Mouse (Mus musculus) MEL (cell line): ENCODE data around the gene Ubxn1. TPM values are rescaled to one million over a fixed set of nuclear protein-coding genes. Genes with fewer than 3 reads are reported as not detected.

Experiments
- DNase-seq: peaks from one replicate; pipeline ENCODE4 v3.0.0; 2011; ENCODE audit warnings: low read depth, low spot score
- H3K27ac ChIP-seq: 2 replicates; pipeline ENCODE4 v1.5.1; 2012; ENCODE audit warnings: low read depth, mild to moderate bottlenecking, control low read depth, low read length, moderate library complexity; ENCODE audit not compliant: control insufficient read depth
- H3K27me3 ChIP-seq, 2 experiments: fragments of 150-350 bp in 1 of 2; sonication (generic) in 1 of 2; 2 replicates each; pipeline ENCODE4 v1.6.1; 2012; ENCODE audit warnings: low read length in 2 of 2, mild to moderate bottlenecking in 2 of 2, improper control_type of control experiment in 1 of 2, moderate library complexity in 1 of 2; ENCODE audit not compliant: insufficient read depth in 2 of 2, control insufficient read depth in 1 of 2
- H3K36me3 ChIP-seq, 2 experiments: 2 replicates each; pipeline ENCODE4 v1.6.1; 2012 to 2014; ENCODE audit warnings: low read length in 2 of 2, improper control_type of control experiment in 1 of 2, inconsistent platforms in 1 of 2, mild to moderate bottlenecking in 1 of 2; ENCODE audit not compliant: insufficient read depth in 2 of 2, control insufficient read depth in 1 of 2
- H3K4me1 ChIP-seq, 2 experiments: fragments of 150-350 bp in 1 of 2; sonication (generic) in 1 of 2; 2 replicates each; pipeline ENCODE4 v1.6.1; 2012; ENCODE audit warnings: low read length in 2 of 2, improper control_type of control experiment in 1 of 2, mild to moderate bottlenecking in 1 of 2; ENCODE audit not compliant: insufficient read depth in 2 of 2, control insufficient read depth in 1 of 2
- H3K4me3 ChIP-seq, 2 experiments: fragments of 150-350 bp in 1 of 2; sonication (generic) in 1 of 2; 2 replicates each; pipeline ENCODE4 v1.5.1; 2012; ENCODE audit warnings: low read depth in 2 of 2, low read length in 2 of 2, mild to moderate bottlenecking in 2 of 2, moderate library complexity in 2 of 2, control low read depth in 1 of 2, improper control_type of control experiment in 1 of 2; ENCODE audit not compliant: control insufficient read depth in 1 of 2, insufficient read depth in 1 of 2
- H3K79me2 ChIP-seq: 2 replicates; pipeline ENCODE4 v1.6.1; 2012; ENCODE audit warnings: mild to moderate bottlenecking, low read length, moderate library complexity; ENCODE audit not compliant: control insufficient read depth, poor library complexity, insufficient read depth
- H3K9ac ChIP-seq: 2 replicates; pipeline ENCODE4 v1.6.1; 2012; ENCODE audit warnings: low read depth, mild to moderate bottlenecking, control low read depth, low read length, moderate library complexity; ENCODE audit not compliant: control insufficient read depth, poor library complexity, severe bottlenecking
- H3K9me3 ChIP-seq: fragments of 150-350 bp; sonication (generic); replicated peaks from 2 replicates; pipeline ENCODE4 v1.6.1; 2012; ENCODE audit warnings: mild to moderate bottlenecking, low read length, improper control_type of control experiment, moderate library complexity; ENCODE audit not compliant: insufficient read depth
- BHLHE40 ChIP-seq: IDR thresholded peaks from 2 replicates; pipeline ENCODE4 v1.6.1; 2012; ENCODE audit warnings: low read depth, mild to moderate bottlenecking, inconsistent platforms, low read length, improper control_type of control experiment, borderline replicate concordance
- CHD1 ChIP-seq: IDR thresholded peaks from 2 replicates; pipeline ENCODE4 v1.6.1; 2012; ENCODE audit warnings: low read depth, mild to moderate bottlenecking, inconsistent platforms, low read length, improper control_type of control experiment
- CHD2 ChIP-seq: IDR thresholded peaks from 2 replicates; pipeline ENCODE4 v1.6.1; 2011; ENCODE audit warnings: low read length, improper control_type of control experiment
- ETS1 ChIP-seq: IDR thresholded peaks from 2 replicates; pipeline ENCODE4 v1.6.1; 2012; ENCODE audit warnings: low read depth, mild to moderate bottlenecking, inconsistent platforms, low read length, improper control_type of control experiment, moderate library complexity
- GATA1 ChIP-seq: IDR thresholded peaks from 2 replicates; pipeline ENCODE4 v1.6.1; 2011; ENCODE audit warnings: low read depth, low read length, improper control_type of control experiment
- HCFC1 ChIP-seq: IDR thresholded peaks from 2 replicates; pipeline ENCODE4 v1.6.1; 2012; ENCODE audit warnings: low read depth, mild to moderate bottlenecking, inconsistent platforms, low read length, improper control_type of control experiment, moderate library complexity
- JUND ChIP-seq: IDR thresholded peaks from 2 replicates; pipeline ENCODE4 v1.6.1; 2011; ENCODE audit warnings: low read depth, mild to moderate bottlenecking, improper control_type of control experiment, low read length
- KAT2A ChIP-seq: conservative IDR thresholded peaks from 2 replicates; pipeline ENCODE4 v1.6.1; 2012; ENCODE audit warnings: low read depth, low read length, improper control_type of control experiment, inconsistent platforms
- MAFK ChIP-seq: IDR thresholded peaks from 2 replicates; pipeline ENCODE4 v1.6.1; 2011; ENCODE audit warnings: low read depth, mild to moderate bottlenecking, low read length, improper control_type of control experiment, borderline replicate concordance
- MAZ ChIP-seq: IDR thresholded peaks from 2 replicates; pipeline ENCODE4 v1.6.1; 2012; ENCODE audit warnings: low read depth, mild to moderate bottlenecking, inconsistent platforms, low read length, improper control_type of control experiment
- MEF2A ChIP-seq: IDR thresholded peaks from 2 replicates; pipeline ENCODE4 v1.6.1; 2014; ENCODE audit warnings: low read depth, mild to moderate bottlenecking, inconsistent platforms, low read length, improper control_type of control experiment; ENCODE audit not compliant: poor library complexity, insufficient replicate concordance, severe bottlenecking; ENCODE audit errors: extremely low read depth
- MYC ChIP-seq: IDR thresholded peaks from 2 replicates; pipeline ENCODE4 v1.6.1; 2011; ENCODE audit warnings: low read depth, mild to moderate bottlenecking, low read length, improper control_type of control experiment, moderate library complexity
- NELFE ChIP-seq: IDR thresholded peaks from 2 replicates; pipeline ENCODE4 v1.6.1; 2011; ENCODE audit warnings: low read depth, low read length, improper control_type of control experiment
- POLR2AphosphoS2 ChIP-seq: IDR thresholded peaks from 2 replicates; pipeline ENCODE4 v1.6.1; 2011; ENCODE audit warnings: low read length, improper control_type of control experiment
- POLR2AphosphoS5 ChIP-seq: IDR thresholded peaks from 2 replicates; pipeline ENCODE4 v1.6.1; 2012; ENCODE audit warnings: low read depth, borderline replicate concordance, mild to moderate bottlenecking, inconsistent platforms, low read length, moderate library complexity, mixed read lengths
- RAD21 ChIP-seq: IDR thresholded peaks from 2 replicates; pipeline ENCODE4 v1.6.1; 2011; ENCODE audit warnings: mild to moderate bottlenecking, low read depth, low read length, improper control_type of control experiment
- RCOR1 ChIP-seq: IDR thresholded peaks from 2 replicates; pipeline ENCODE4 v1.6.1; 2012; ENCODE audit warnings: low read depth, mild to moderate bottlenecking, inconsistent platforms, low read length, improper control_type of control experiment
- TAL1 ChIP-seq: IDR thresholded peaks from 2 replicates; pipeline ENCODE4 v1.6.1; 2012; ENCODE audit warnings: mild to moderate bottlenecking, inconsistent platforms, low read length, moderate library complexity, mixed read lengths
- TBP ChIP-seq: IDR thresholded peaks from 2 replicates; pipeline ENCODE4 v1.8.0; 2011; ENCODE audit warnings: low read depth, low read length, improper control_type of control experiment
- USF1 ChIP-seq: IDR thresholded peaks from 2 replicates; pipeline ENCODE4 v1.6.1; 2014; ENCODE audit warnings: low read depth, mild to moderate bottlenecking, inconsistent platforms, low read length, improper control_type of control experiment, moderate library complexity
- USF2 ChIP-seq, 2 experiments: IDR thresholded peaks; 2 replicates each; pipeline ENCODE4 v1.6.1; 2011 to 2012; ENCODE audit warnings: improper control_type of control experiment in 2 of 2, low read length in 2 of 2, borderline replicate concordance in 1 of 2, inconsistent platforms in 1 of 2, low read depth in 1 of 2, mild to moderate bottlenecking in 1 of 2; ENCODE audit not compliant: insufficient read depth in 1 of 2
- ZC3H11A ChIP-seq: IDR thresholded peaks from 2 replicates; pipeline ENCODE4 v1.6.1; 2012; ENCODE audit warnings: low read depth, mild to moderate bottlenecking, inconsistent platforms, low read length, improper control_type of control experiment
- ZNF384 ChIP-seq: IDR thresholded peaks from 2 replicates; pipeline ENCODE4 v1.6.1; 2012; ENCODE audit warnings: low read depth, mild to moderate bottlenecking, inconsistent platforms, low read length, improper control_type of control experiment
- polyA plus RNA-seq, 2 experiments: library from polyadenylated mRNA; stranded (reverse) in 1 of 2; unstranded in 1 of 2; fragments of >175 nt in 1 of 2; fragments of >200 nt in 1 of 2; gene quantifications; 2 replicates each; pipeline versions ENCODE4 v1.2.1 to v1.2.4; 2012; ENCODE audit warnings: low replicate concordance in 2 of 2, low read depth in 1 of 2; ENCODE audit not compliant: insufficient read length in 2 of 2, insufficient read depth in 1 of 2, missing spikeins in 1 of 2
- total RNA-seq: library from RNA; depleted of rRNA; stranded (reverse); fragments of 300-350 nt; gene quantifications from 2 replicates; pipeline ENCODE4 v1.2.3, GENCODE M21; 2012

The Ubxn1 gene
- total and polyA plus RNA-seq, 3 experiments, result 187 to 366 TPM; not detected in 1

DNA sequence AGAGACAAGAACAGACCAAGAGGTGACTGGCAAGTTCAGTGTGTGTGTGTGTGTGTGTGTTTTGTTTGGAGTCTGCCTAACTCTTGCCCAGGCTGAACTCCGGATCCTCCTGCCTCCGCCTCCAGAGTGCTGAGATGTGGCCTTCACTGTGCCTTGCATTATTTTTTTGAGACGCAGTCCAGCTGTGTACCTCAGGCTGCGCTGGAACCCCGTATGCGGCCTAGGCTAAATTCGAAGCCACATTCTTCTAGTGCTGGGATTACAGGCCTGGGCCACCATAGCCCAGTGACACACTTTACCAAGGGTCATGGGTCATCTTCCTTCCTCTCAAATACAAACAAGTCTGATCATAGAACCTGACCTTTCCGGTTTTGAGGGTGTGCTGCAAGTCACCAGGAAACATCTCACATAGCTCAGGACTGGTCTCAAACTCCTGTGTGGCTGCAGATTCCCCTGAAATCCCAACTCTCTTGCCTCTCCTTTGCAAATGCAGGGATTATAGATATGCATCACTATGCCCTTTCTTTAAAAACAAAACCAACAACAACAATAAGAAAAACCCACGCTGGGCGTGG is 1.1 kb downstream of the Ubxn1 start:
- H3K27me3 ChIP-seq, result no peaks in the 10 kb centered on the region
- H3K79me2 ChIP-seq, result peaks cover 15% of the 10 kb centered on the region
- peak overlapping the region; percentile 73 to 94 for H3K4me3 ChIP-seq
- H3K36me3 ChIP-seq, result peaks cover 8 to 26% of the 10 kb centered on the region in 2 experiments
- H3K9ac ChIP-seq, result peak overlapping the region; percentile 98
- no peak for DNase-seq
- peaks cover 10 to 21% of the 10 kb centered on the region in 2 experiments; a peak in 3 of 4 replicates for H3K4me1 ChIP-seq
- peak overlapping the region; percentile 68 for H3K27ac ChIP-seq
- H3K9me3 ChIP-seq, result no peaks in the 10 kb centered on the region
- no peak for TF ChIP-seq RCOR1
- TF ChIP-seq MAFK, result no peak
- TF ChIP-seq RAD21, result no peak
- no peak for TF ChIP-seq ETS1
- TF ChIP-seq KAT2A, result no peak
- no peak for TF ChIP-seq CHD1
- TF ChIP-seq USF1, result no peak
- no peak for TF ChIP-seq MYC
- no peak for TF ChIP-seq NELFE
- TF ChIP-seq ZC3H11A, result no peak
- TF ChIP-seq MEF2A, result no peak
- TF ChIP-seq, all 39 proteins: peak for 0

DNA sequence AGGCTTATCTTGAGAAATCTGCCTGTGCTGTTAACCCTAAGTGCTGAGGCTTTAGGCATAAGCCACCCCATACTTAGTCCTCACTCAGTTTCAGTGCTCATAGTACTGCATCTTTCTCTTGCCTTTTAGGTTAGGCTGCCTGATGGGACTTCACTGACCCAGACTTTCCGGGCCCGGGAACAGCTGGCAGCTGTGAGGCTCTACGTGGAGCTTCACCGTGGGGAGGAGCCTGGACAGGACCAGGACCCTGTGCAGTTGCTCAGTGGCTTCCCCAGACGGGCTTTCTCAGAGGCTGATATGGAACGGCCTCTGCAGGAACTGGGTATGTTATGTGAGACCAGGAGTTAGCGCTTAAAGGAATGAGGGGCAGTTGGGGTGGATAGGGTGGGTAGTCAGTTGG is 3.7 kb downstream of the Ubxn1 start:
- no peak overlapping the region; the same call in 1 of the 2 replicates for H3K27ac ChIP-seq

DNA sequence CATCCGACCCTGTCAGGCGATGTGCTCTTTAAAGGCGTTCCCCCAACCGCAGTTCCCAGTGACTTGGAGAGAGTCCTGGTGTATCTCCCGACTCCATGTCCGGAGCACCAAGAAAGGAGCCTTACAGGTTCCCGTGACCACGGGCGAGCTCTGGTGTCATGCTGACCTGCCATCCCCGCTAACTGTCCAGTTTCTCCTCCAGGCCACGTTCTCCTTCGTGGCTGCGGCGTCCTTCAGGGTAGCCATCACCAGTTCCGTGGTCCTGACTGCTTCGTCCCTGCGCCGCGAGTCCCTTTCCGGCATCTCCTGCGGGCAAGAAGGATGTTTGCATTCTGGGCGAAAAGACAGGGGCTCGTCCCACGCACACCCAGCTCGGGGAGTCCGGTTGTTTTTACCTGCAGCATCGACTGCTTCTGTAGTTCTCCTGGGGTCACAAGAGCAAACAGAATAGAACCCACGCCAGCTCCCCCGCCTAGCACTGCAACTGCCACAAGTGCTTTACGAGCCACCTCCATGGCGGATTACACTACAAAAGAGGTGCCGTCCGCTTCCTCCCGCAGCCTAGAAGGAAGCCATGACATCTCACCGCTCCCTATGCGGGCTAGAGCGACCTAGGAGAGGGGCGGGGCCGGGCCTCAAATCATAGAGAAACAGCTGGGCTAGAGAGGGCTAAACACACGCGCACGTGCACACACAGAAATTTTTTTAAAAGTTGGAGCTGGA is 9.2 kb downstream of the Ubxn1 start, which contains the start of gene Uqcc3:
Gene Uqcc3 (minus strand): TSS at position 613 of the 723 bp plus-strand sequence.
- DNase-seq, result peak; percentile 95
- Histone ChIP-seq H3K79me2 (peaks cover 7% of the 10 kb centered on the region), H3K27me3 (no peaks in the 10 kb centered on the region), H3K27ac (peak within 1 kb of the TSS; percentile 51), H3K9ac (peak within 1 kb of the TSS; percentile 79), H3K4me1 (0 out of 4 replicates have a peak, but pooled peaks cover 0 to 2% of the 10 kb centered on the region in 2 experiments), H3K9me3 (no peaks in the 10 kb centered on the region), H3K4me3 (peak within 1 kb of the TSS; percentile 77 to 82), H3K36me3 (peaks cover 0 to 6% of the 10 kb centered on the region in 2 experiments)
- TF ChIP-seq USF1, result peak; percentile 83
- TF ChIP-seq POLR2AphosphoS2, result peak; percentile 74; the same call in 1 of the 2 replicates
- no peak for TF ChIP-seq ZC3H11A
- peak; percentile 96 for TF ChIP-seq ZNF384
- no peak for TF ChIP-seq CHD2
- TF ChIP-seq RAD21, result no peak
- TF ChIP-seq POLR2AphosphoS5, result no peak
- peak; percentile 99 for TF ChIP-seq MYC
- TF ChIP-seq MAFK, result no peak; the same call in 1 of the 2 replicates
- TF ChIP-seq KAT2A, result peak; percentile 66; the same call in 1 of the 2 replicates
- no peak for TF ChIP-seq TAL1
- TF ChIP-seq TBP, result peak; percentile 94
- TF ChIP-seq GATA1, result no peak
- TF ChIP-seq MAZ, result peak; percentile 95
- peak; percentile 92 for TF ChIP-seq HCFC1
- TF ChIP-seq BHLHE40, result peak; percentile 99
- TF ChIP-seq JUND, result no peak

More for the DNA sequence above, 3.7 kb downstream of the Ubxn1 start:
- H3K27me3 ChIP-seq, result no peaks in the 10 kb centered on the region
- H3K9ac ChIP-seq, result no peak overlapping the region
- DNase-seq, result no peak
- TF ChIP-seq USF2 (IDR thresholded peaks at IDR 0.05; ENCODE audit: borderline replicate concordance in 1 of 2, insufficient read depth in 1 of 2, low read depth in 1 of 2, low read length in 2 of 2), result no peak
- peaks cover 8 to 31% of the 10 kb centered on the region in 2 experiments for H3K36me3 ChIP-seq
- peaks cover 10 to 21% of the 10 kb centered on the region in 2 experiments; a peak in 3 of 4 replicates for H3K4me1 ChIP-seq
- H3K79me2 ChIP-seq, result peaks cover 15% of the 10 kb centered on the region
- H3K4me3 ChIP-seq, result no peak overlapping the region
- H3K9me3 ChIP-seq, result no peaks in the 10 kb centered on the region
